Mouse (Mus musculus) kidney, postnatal 25 days (tissue): ENCODE measurements around the gene Atg4b.
A peak's percentile ranks its signal among the peaks of the same experiment; 100 is the strongest.

Source experiments
- DNase-seq, 2 experiments: peaks; one replicate each; pipeline ENCODE4 v3.0.0; 2021; ENCODE audit warnings: mixed read lengths in 2 of 2

Gene Atg4b

GRCm38 (mm10) chr1:93751290-93751689, at the start of gene Atg4b:
Gene Atg4b, plus strand, starts transcription at chr1:93751500.
- no peak for DNase-seq

- no peak for DNase-seq
These were observed 49.2 kb upstream of the Atg4b start for GRCm38 (mm10) chr1:93702106-93702505.

- no peak for DNase-seq
These were observed 47.7 kb upstream of the Atg4b start for GRCm38 (mm10) chr1:93703472-93704048.

- DNase-seq = no peak
These were observed 47.0 kb upstream of the Atg4b start for GRCm38 (mm10) chr1:93704341-93704740.

- DNase-seq = no peak
These were observed 45.9 kb upstream of the Atg4b start for GRCm38 (mm10) chr1:93705389-93705788.

- DNase-seq = no peak
These were observed 35.1 kb upstream of the Atg4b start for GRCm38 (mm10) chr1:93716166-93716565.

- no peak for DNase-seq
These were observed 29.7 kb upstream of the Atg4b start for GRCm38 (mm10) chr1:93721557-93721956.

GRCm38 (mm10) chr1:93724623-93725022, 26.7 kb upstream of the Atg4b start:
- DNase-seq = no peak

- DNase-seq = no peak
These were observed 25.6 kb upstream of the Atg4b start for GRCm38 (mm10) chr1:93725665-93726064.

GRCm38 (mm10) chr1:93726116-93726515, 25.2 kb upstream of the Atg4b start:
- DNase-seq = no peak

- peak; percentile 65 to 76 for DNase-seq
These were observed 24.3 kb upstream of the Atg4b start for GRCm38 (mm10) chr1:93726974-93727373.

GRCm38 (mm10) chr1:93731103-93731502, 20.2 kb upstream of the Atg4b start:
- DNase-seq = no peak

- DNase-seq = peak; percentile 40 to 51
These were observed 19.4 kb upstream of the Atg4b start for GRCm38 (mm10) chr1:93731880-93732281.

- no peak for DNase-seq
These were observed 15.4 kb upstream of the Atg4b start for GRCm38 (mm10) chr1:93735859-93736258.

GRCm38 (mm10) chr1:93737711-93738110, 13.6 kb upstream of the Atg4b start:
- no peak for DNase-seq

GRCm38 (mm10) chr1:93740671-93741070, 10.6 kb upstream of the Atg4b start:
- no peak for DNase-seq

GRCm38 (mm10) chr1:93741987-93742386, 9.3 kb upstream of the Atg4b start:
- DNase-seq = no peak

GRCm38 (mm10) chr1:93742910-93743309, 8.4 kb upstream of the Atg4b start:
- no peak for DNase-seq

- no peak for DNase-seq
These were observed 5.1 kb upstream of the Atg4b start for GRCm38 (mm10) chr1:93746179-93746578.

GRCm38 (mm10) chr1:93748539-93748938, 2.8 kb upstream of the Atg4b start:
- DNase-seq = no peak

- DNase-seq = peak in 1 of 2 experiments; percentile 20
These were observed 2.7 kb downstream of the Atg4b start for GRCm38 (mm10) chr1:93753911-93754572.

- peak; percentile 93 to 97 for DNase-seq
These were observed 3.4 kb downstream of the Atg4b start, which contains the start of gene Thap4 for GRCm38 (mm10) chr1:93754573-93755290. Gene Thap4, minus strand, starts transcription at chr1:93754864.

GRCm38 (mm10) chr1:93755291-93755610, 4.0 kb downstream of the Atg4b start:
- DNase-seq = no peak

GRCm38 (mm10) chr1:93755618-93756017, 4.3 kb downstream of the Atg4b start:
- no peak for DNase-seq
